Mouse (Mus musculus): ENCODE results near the gene Rasgrp3. TPM values are rescaled to one million over a fixed set of nuclear protein-coding genes. Genes with fewer than 3 reads are reported as not detected.
A peak's percentile ranks its signal among the peaks of the same experiment; 100 is the strongest.

The Rasgrp3 gene
- total RNA-seq, 2 experiments from 2014 or later = 8.9 to 13.6 TPM

- DNase-seq (ENCODE audit: low spot score in 2 of 2) = no peak
Measured at GRCm38 (mm10) chr17:75495213-75495612, 59.5 kb downstream of the Rasgrp3 start.

- peak in 1 of 2 experiments; percentile 21 for DNase-seq (ENCODE audit: low spot score in 2 of 2)
Measured at GRCm38 (mm10) chr17:75498241-75498651, 62.5 kb downstream of the Rasgrp3 start.

GRCm38 (mm10) chr17:75503031-75503430, 67.3 kb downstream of the Rasgrp3 start:
- no peak for DNase-seq (ENCODE audit: low spot score in 2 of 2)

- DNase-seq (ENCODE audit: low spot score in 2 of 2) = no peak
Measured at GRCm38 (mm10) chr17:75505053-75505452, 69.4 kb downstream of the Rasgrp3 start.

GRCm38 (mm10) chr17:75506097-75506675, 70.5 kb downstream of the Rasgrp3 start:
- DNase-seq (ENCODE audit: low spot score in 2 of 2) = no peak

GRCm38 (mm10) chr17:75506708-75507641, 71.3 kb downstream of the Rasgrp3 start:
- no peak for DNase-seq (ENCODE audit: low spot score in 2 of 2)

- no peak for DNase-seq (ENCODE audit: low spot score in 2 of 2)
Measured at GRCm38 (mm10) chr17:75509257-75509656, 73.6 kb downstream of the Rasgrp3 start.

- no peak for DNase-seq (ENCODE audit: low spot score in 2 of 2)
Measured at GRCm38 (mm10) chr17:75516591-75516990, 80.9 kb downstream of the Rasgrp3 start.

- no peak for DNase-seq (ENCODE audit: low spot score in 2 of 2)
Measured at GRCm38 (mm10) chr17:75518181-75518901, 82.6 kb downstream of the Rasgrp3 start.

GRCm38 (mm10) chr17:75519239-75519900, 83.7 kb downstream of the Rasgrp3 start:
- DNase-seq (ENCODE audit: low spot score in 2 of 2) = no peak

GRCm38 (mm10) chr17:75521236-75521842, 85.6 kb downstream of the Rasgrp3 start:
- no peak for DNase-seq (ENCODE audit: low spot score in 2 of 2)

- DNase-seq (ENCODE audit: low spot score in 2 of 2) = no peak
Measured at GRCm38 (mm10) chr17:75522347-75523065, 86.8 kb downstream of the Rasgrp3 start.

GRCm38 (mm10) chr17:75523812-75524211, 88.1 kb downstream of the Rasgrp3 start:
- DNase-seq (ENCODE audit: low spot score in 2 of 2) = no peak

GRCm38 (mm10) chr17:75526411-75526810, 90.7 kb downstream of the Rasgrp3 start:
- no peak for DNase-seq (ENCODE audit: low spot score in 2 of 2)

GRCm38 (mm10) chr17:75529222-75529935, 93.7 kb downstream of the Rasgrp3 start:
- DNase-seq (ENCODE audit: low spot score in 2 of 2) = no peak

- no peak for DNase-seq (ENCODE audit: low spot score in 2 of 2)
Measured at GRCm38 (mm10) chr17:75532469-75532986, 96.8 kb downstream of the Rasgrp3 start.

- no peak for DNase-seq (ENCODE audit: low spot score in 2 of 2)
Measured at GRCm38 (mm10) chr17:75534314-75535020, 98.8 kb downstream of the Rasgrp3 start.

GRCm38 (mm10) chr17:75535612-75536011, 99.9 kb downstream of the Rasgrp3 start:
- no peak for DNase-seq (ENCODE audit: low spot score in 2 of 2)
